Mouse (Mus musculus) ES-Bruce4 (cell line): ENCODE measurements around the gene Brpf3.

ENCODE experiments used
- CTCF ChIP-seq: IDR thresholded peaks from one replicate; pipeline ENCODE4 v1.8.1; 2011; ENCODE audit warnings: low read depth, low read length
- EP300 ChIP-seq: IDR thresholded peaks from 2 replicates; pipeline ENCODE4 v1.6.1; 2011; ENCODE audit warnings: low read depth, low read length; ENCODE audit not compliant: insufficient read depth

- no peak for TF ChIP-seq CTCF
- no peak for TF ChIP-seq EP300
Measured at GRCm38 (mm10) chr17:28854377-28854776, 53.5 kb downstream of the Brpf3 start.
